Mouse (Mus musculus) liver, adult 2 months (tissue): Measurements from ENCODE around the gene Il11ra1. TPM values are rescaled to one million over a fixed set of nuclear protein-coding genes. Genes with fewer than 3 reads are reported as not detected.
"Not testable (repeated sequence)": the region's sequence is repeated elsewhere in the genome, so short reads cannot be mapped to it uniquely, and the experiment has no call there.

Source experiments
- DNase-seq: peaks from one replicate; pipeline ENCODE4 v3.0.0-alpha.2; 2011; ENCODE audit warnings: low read depth, low spot score; ENCODE audit errors: extremely low read depth
- H3K27ac ChIP-seq: fragments of 200-500 bp; replicated peaks from 2 replicates; pipeline ENCODE4 v1.5.1; 2012; ENCODE audit warnings: low read depth, mild to moderate bottlenecking, control low read depth, inconsistent platforms, low read length; ENCODE audit not compliant: insufficient read depth
- H3K27me3 ChIP-seq: fragments of 200-500 bp; 2 replicates; pipeline ENCODE4 v1.6.1; 2012; ENCODE audit warnings: mild to moderate bottlenecking, moderate library complexity, low read length, inconsistent platforms; ENCODE audit not compliant: control insufficient read depth, insufficient read depth
- H3K36me3 ChIP-seq: fragments of 200-500 bp; 2 replicates; pipeline ENCODE4 v1.6.1; 2012; ENCODE audit warnings: low read length, inconsistent platforms; ENCODE audit not compliant: control insufficient read depth, insufficient read depth
- H3K4me1 ChIP-seq: fragments of 200-500 bp; 2 replicates; pipeline ENCODE4 v1.6.1; 2011; ENCODE audit warnings: low read length; ENCODE audit not compliant: control insufficient read depth, insufficient read depth
- H3K4me3 ChIP-seq: fragments of 200-500 bp; 2 replicates; pipeline ENCODE4 v1.5.1; 2011; ENCODE audit warnings: low read depth, mild to moderate bottlenecking, control low read depth, low read length, moderate library complexity; ENCODE audit not compliant: insufficient read depth
- H3K79me2 ChIP-seq: fragments of 200-500 bp; 2 replicates; pipeline ENCODE4 v1.6.1; 2012; ENCODE audit warnings: inconsistent platforms, mild to moderate bottlenecking, low read length, moderate library complexity; ENCODE audit not compliant: control insufficient read depth, insufficient read depth
- H3K9ac ChIP-seq: fragments of 200-500 bp; 2 replicates; pipeline ENCODE4 v1.6.1; 2012; ENCODE audit warnings: low read depth, mild to moderate bottlenecking, control low read depth, inconsistent platforms, low read length
- CTCF ChIP-seq: fragments of 200-500 bp; IDR thresholded peaks from 2 replicates; pipeline ENCODE4 v1.5.1; 2011; ENCODE audit warnings: low read depth, low read length, control low read depth
- POLR2A ChIP-seq: fragments of 200-500 bp; IDR thresholded peaks from 2 replicates; pipeline ENCODE4 v1.6.1; 2011; ENCODE audit warnings: low read length, control low read depth; ENCODE audit not compliant: insufficient read depth; ENCODE audit errors: extremely low read depth
- WGBS: fragments of 180-500 bp; shearing (Covaris S2); methylation state at CpG from one replicate; pipeline ENCODE4 v1.1.7; 2018; 5-methylcytosine and 5-hydroxymethylcytosine counted together
- polyA plus RNA-seq: library from polyadenylated mRNA; depleted of rRNA; stranded (reverse); fragments of >200 nt; gene quantifications from 2 replicates; pipeline ENCODE4 v1.2.3, GENCODE M21; 2012
- total RNA-seq: library from RNA; depleted of rRNA; stranded (reverse); fragments of >200 nt; gene quantifications from 2 replicates; pipeline ENCODE4 v1.2.3, GENCODE M21; 2014

Gene Il11ra1
- total and polyA plus RNA-seq, 2 experiments, result 38.6 to 155 TPM

- Histone ChIP-seq H3K79me2 (no peaks in the 10 kb centered on the region), H3K4me1 (no peaks in the 10 kb centered on the region), H3K36me3 (no peaks in the 10 kb centered on the region), H3K27me3 (peaks cover 3% of the 10 kb centered on the region; the same call in 1 of the 2 replicates), H3K4me3 (no peak overlapping the region), H3K27ac (no peak overlapping the region), H3K9ac (no peak overlapping the region)
- WGBS, result 56% methylated on average over 6 of the region's 6 CpGs
- TF ChIP-seq POLR2A (no peak), CTCF (no peak)
- DNase-seq, result no peak
Measured at GRCm38 (mm10) chr4:41682789-41683188, 17.0 kb upstream of the Il11ra1 start.

DNA sequence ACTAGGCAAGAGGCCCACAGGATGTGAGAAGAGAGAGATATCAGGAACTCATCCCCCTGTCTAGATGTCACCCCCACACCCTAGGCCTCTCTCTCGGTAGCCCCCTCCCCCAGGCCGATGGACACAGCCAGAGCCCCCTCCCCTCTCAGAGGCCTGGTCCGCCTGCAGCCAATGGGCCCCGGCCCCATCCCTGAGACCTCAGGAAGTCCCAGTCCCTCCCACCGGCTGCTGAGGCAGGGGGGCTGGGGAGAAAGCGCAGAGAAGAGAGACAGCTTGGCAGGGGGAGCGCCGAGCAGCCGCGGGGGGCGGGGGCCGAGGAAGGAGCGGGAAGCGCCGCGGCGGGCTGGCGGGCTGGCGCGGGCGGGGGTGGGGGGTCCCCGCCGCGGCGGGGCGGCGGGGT, 16.5 kb upstream of the Il11ra1 start:
- H3K4me3 ChIP-seq, H3K27me3 ChIP-seq, H3K79me2 ChIP-seq, H3K9ac ChIP-seq, H3K4me1 ChIP-seq, H3K27ac ChIP-seq, DNase-seq, H3K36me3 ChIP-seq: not testable (repeated sequence)
- WGBS, result 8% methylated on average over 7 of the region's 27 CpGs

DNA sequence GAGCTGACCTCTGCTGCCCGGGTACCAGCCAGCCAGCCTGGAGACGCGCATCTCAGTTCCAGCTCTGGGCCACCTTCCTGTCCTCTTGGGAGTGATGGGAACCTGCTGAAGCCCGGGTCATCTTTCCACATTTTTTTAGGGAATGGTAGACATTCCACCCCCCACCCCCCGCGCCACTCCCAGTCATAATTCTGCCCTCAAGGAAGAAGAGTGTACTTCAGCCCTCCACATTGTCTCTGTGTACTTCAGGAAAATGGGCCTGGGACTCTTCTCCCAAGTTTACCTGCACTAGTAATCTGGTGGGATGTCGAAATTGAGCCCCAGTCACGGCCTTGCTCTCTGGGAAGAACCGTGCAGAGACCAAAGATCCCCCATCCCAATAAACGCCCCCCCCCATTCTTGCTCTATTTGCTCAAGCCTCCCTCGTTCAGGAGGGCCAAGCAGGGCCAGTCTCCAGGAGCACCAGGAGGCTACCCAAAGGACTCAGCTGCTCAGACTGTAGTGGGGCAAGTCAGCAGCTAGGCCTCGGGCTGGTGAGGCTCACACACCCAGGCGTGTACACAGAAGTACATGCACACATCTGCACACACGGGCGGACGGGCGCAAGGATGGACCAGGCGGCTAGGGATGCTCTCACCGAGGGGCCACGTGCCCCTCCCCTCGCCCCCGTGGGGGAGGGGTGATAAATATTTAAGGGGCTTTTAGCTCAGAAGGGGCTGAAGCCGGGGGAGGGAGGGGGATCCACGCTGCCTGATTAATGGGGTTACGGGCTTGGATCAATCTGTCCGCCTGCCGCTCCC, 15.5 kb upstream of the Il11ra1 start:
- not testable (repeated sequence) for H3K36me3 ChIP-seq, H3K4me3 ChIP-seq, H3K9ac ChIP-seq, DNase-seq, H3K27me3 ChIP-seq, H3K4me1 ChIP-seq, H3K27ac ChIP-seq, H3K79me2 ChIP-seq
- WGBS, result 21% methylated on average over 25 of the region's 27 CpGs

DNA sequence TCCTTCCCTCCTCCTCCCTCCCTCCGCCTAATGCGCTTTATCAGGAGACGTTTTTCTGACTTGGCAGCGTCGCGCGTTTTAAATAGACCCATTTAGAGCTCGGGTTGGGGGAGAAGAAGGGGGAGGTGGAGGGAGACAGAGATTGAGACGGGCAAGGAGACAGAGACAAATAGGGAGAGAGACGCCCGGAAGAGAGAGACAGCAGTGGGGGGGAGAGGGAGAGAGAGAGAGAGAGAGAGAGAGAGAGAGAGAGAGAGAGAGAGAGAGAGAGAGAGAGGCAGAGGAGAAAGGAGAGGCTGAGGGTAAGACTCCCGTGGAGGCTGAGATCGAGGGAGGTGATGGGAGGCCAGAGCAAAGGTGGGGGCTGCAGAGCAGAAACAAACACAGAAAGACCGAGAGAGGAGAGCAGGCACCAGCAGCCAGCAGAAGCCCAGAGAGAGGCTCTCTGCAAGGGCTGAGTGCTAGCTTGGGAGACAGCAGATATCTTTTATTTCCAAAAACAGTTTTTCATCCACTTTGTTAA, 14.8 kb upstream of the Il11ra1 start:
- not testable (repeated sequence) for H3K27me3 ChIP-seq, H3K79me2 ChIP-seq
- WGBS, result 13% methylated on average over 14 of the region's 14 CpGs

GRCm38 (mm10) chr4:41685882-41686492, 13.8 kb upstream of the Il11ra1 start:
- not testable (repeated sequence) for H3K9ac ChIP-seq, H3K4me3 ChIP-seq, DNase-seq, H3K36me3 ChIP-seq, H3K27me3 ChIP-seq, H3K4me1 ChIP-seq, H3K27ac ChIP-seq, H3K79me2 ChIP-seq
- WGBS, result 76% methylated on average over 10 of the region's 10 CpGs

More for the DNA sequence above, 14.8 kb upstream of the Il11ra1 start:
- H3K36me3 ChIP-seq, H3K4me3 ChIP-seq, DNase-seq, H3K9ac ChIP-seq, H3K4me1 ChIP-seq, H3K27ac ChIP-seq: not testable (repeated sequence)

DNA sequence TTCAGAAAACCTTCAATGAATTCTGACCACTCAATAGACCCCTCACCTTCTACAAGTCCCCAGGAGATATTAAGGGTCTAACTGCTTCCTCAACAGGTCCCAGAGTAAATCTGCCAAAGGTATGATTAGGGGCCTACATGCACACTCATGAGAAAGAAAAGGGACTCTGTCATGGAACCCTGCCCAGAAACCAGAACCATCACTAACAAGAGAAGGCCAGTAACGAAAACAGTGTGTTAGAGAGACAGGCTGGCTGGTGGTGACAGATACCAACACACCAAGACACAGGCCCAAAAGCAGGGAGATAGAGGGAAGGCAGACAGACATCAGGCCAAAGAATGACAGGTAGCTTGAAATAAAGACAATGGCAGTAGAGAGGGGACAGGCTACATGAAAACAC, 11.2 kb upstream of the Il11ra1 start:
- not testable (repeated sequence) for H3K4me3 ChIP-seq, H3K27ac ChIP-seq, H3K79me2 ChIP-seq, H3K36me3 ChIP-seq, H3K27me3 ChIP-seq, DNase-seq, H3K4me1 ChIP-seq, H3K9ac ChIP-seq
- 84% methylated on average over 1 of the region's 1 CpGs for WGBS

DNA sequence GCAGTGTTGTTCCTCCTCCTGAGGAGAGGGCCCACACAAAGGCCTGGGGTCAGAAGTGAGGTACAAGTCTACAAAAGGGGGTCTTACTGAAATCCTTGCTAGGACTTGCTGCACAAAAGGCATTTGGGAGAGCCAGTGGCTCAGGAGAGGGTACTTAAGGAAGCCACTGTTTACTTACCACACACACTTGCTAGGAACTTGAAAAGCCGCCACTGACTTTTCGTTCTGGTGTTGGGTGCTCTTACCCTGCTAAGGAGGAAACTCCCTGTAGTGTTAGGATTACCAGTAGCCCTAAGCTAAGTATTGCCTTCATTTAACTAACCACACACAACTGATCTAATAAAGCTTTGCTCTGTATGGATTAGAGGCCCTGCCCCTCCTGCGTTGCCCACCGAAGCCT, 9.8 kb upstream of the Il11ra1 start:
- not testable (repeated sequence) for H3K9ac ChIP-seq, H3K27ac ChIP-seq, H3K27me3 ChIP-seq, H3K36me3 ChIP-seq, H3K4me1 ChIP-seq, H3K79me2 ChIP-seq, DNase-seq, H3K4me3 ChIP-seq
- WGBS, result no CpG with 5 or more reads among the region's 4 CpGs

DNA sequence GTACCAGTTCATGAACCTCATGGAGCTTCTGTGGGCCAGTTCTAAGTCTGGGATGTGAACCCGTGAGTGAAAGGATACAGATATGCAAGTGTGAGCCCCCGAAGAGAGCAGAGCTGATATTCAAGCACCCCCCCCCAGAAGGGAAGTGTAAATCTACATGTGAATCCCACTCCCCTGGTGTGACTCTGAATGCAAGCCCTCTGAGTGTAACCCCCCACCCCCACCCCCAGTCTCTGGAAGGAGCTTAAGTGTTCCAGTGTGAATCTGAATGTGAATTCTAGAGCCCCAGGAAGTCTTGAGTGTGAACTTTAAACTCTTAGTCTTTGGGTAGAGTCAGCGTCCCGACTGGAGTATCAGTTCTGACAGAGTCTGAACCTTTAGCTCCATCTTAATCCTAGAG, 6.3 kb upstream of the Il11ra1 start:
- H3K79me2 ChIP-seq, H3K36me3 ChIP-seq, H3K27ac ChIP-seq, H3K4me3 ChIP-seq, H3K4me1 ChIP-seq, H3K9ac ChIP-seq, H3K27me3 ChIP-seq, DNase-seq: not testable (repeated sequence)
- 29% methylated on average over 4 of the region's 4 CpGs for WGBS

- DNase-seq, H3K4me3 ChIP-seq, H3K4me1 ChIP-seq, H3K36me3 ChIP-seq, H3K79me2 ChIP-seq, H3K27me3 ChIP-seq, H3K27ac ChIP-seq, H3K9ac ChIP-seq: not testable (repeated sequence)
- WGBS, result 12% methylated on average over 21 of the region's 38 CpGs
Measured at GRCm38 (mm10) chr4:41695800-41696199, 4.0 kb upstream of the Il11ra1 start.
